Mouse (Mus musculus): ENCODE data around the gene Rad9a. TPM values are rescaled to one million over a fixed set of nuclear protein-coding genes. Genes with fewer than 3 reads are reported as not detected.

Gene Rad9a
- polyA plus RNA-seq, 1 experiment from 2014 or later = 60.3 TPM

- H3K27ac ChIP-seq (replicated peaks) = no peak overlapping the region
- H3K4me1 ChIP-seq = peaks cover 74% of the 10 kb centered on the region
- H3K9me3 ChIP-seq (replicated peaks) = no peaks in the 10 kb centered on the region
- peaks cover 94% of the 10 kb centered on the region for H3K27me3 ChIP-seq (ENCODE audit: low read depth, poor library complexity, severe bottlenecking)
- DNase-seq (ENCODE audit: low spot score) = peak; percentile 56
- H3K4me3 ChIP-seq = peak overlapping the region; percentile 71; the same call in 1 of the 2 replicates
- H3K36me3 ChIP-seq = no peaks in the 10 kb centered on the region
- WGBS = 22% methylated on average over 14 of the region's 14 CpGs
These were observed 14.7 kb upstream of the Rad9a start for GRCm38 (mm10) chr19:4216041-4216685.

- 4% methylated on average over 17 of the region's 21 CpGs for WGBS
- peaks cover 70% of the 10 kb centered on the region for H3K4me1 ChIP-seq
These were observed 14.0 kb upstream of the Rad9a start for GRCm38 (mm10) chr19:4215451-4215840.

DNA sequence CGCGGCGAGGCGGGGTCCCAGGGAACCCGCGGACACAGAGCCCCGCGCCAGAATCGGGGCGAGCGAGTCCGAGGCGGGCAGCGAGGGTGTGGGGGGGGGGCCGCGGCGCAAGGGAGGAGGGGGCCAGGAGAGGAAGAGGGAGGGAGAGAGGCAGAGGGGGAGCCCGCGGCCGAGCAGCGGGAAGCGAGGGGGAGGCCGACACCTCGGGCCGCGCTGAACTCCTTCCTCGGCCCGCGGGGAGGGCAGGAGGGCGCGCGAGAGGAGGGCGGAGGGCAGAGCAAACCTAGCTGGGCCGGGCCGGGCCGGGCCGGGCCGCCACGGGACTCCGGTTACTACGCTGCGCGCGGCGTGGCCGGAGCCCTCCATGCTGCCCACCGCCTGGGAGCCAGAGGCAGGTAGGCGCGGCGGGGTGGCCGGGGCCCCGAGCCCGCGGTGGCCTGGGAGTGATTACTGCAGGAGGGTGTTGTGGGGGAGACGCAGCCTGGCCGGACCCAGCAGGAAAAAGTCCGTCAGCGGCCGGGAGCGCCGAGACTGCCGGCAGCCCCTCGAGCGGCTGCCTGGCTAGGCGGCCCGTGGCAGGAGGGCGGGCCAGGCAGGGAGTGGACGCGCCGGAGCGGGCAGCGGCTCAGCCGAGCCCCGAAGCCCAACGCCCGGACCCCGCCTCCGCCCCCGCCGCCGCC is 13.4 kb upstream of the Rad9a start:
- H3K27me3 ChIP-seq (ENCODE audit: low read depth, poor library complexity, severe bottlenecking) = peaks cover 94% of the 10 kb centered on the region
- peak overlapping the region; percentile 83 for H3K27ac ChIP-seq (replicated peaks)
- H3K4me1 ChIP-seq = peaks cover 68% of the 10 kb centered on the region
- 0% methylated on average over 63 of the region's 81 CpGs for WGBS
- peak; percentile 69 for DNase-seq (ENCODE audit: low spot score)
- no peaks in the 10 kb centered on the region for H3K9me3 ChIP-seq (replicated peaks)
- peak overlapping the region; percentile 71 for H3K4me3 ChIP-seq
- no peaks in the 10 kb centered on the region for H3K36me3 ChIP-seq

More at GRCm38 (mm10) chr19:4215451-4215840, 14.0 kb upstream of the Rad9a start:
- H3K27ac ChIP-seq (replicated peaks) = peak overlapping the region; percentile 83
- DNase-seq (ENCODE audit: low spot score) = no peak
- peak overlapping the region; percentile 71 for H3K4me3 ChIP-seq
- H3K27me3 ChIP-seq (ENCODE audit: low read depth, poor library complexity, severe bottlenecking) = peaks cover 94% of the 10 kb centered on the region
- no peaks in the 10 kb centered on the region for H3K36me3 ChIP-seq
- H3K9me3 ChIP-seq (replicated peaks) = no peaks in the 10 kb centered on the region

DNA sequence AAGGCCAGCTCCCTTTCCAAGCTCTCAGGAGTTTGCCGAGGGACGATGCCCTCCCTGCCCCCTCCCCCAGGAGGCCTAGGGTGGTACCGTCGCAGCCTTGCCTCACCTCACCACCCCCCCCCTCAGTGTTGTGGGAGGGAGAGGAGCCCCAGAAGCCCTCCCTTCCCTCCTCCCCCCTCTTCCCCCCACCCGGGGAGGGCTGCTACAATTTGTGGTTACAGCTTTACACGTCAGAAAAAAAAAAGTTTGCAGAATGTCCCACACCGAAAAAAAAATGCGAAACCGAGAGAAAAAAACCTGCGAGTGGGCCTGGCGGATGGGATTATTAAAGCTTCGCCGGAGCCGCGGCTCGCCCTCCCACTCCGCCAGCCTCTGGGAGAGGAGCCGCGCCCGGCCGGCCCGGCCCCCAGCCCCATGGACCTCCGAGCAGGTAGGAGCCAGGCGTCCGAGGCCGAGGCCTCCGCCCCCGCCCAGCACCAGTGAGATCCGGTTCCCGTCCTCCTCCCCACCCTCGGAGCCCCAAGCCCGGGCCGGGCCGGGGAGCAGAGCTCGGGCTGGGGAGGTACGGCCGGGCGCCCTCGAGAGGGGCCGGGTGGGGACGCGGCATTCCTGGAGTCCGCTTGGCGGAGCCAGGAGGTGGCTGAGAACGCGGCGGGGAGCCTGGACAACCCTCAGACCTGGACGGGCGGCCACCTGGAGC is 12.8 kb upstream of the Rad9a start, which contains the start of the genes Clcf1 and AC109138.7:
Gene Clcf1, plus strand, starts transcription at position 168 of the 700 bp plus-strand sequence.
Gene AC109138.7, plus strand, starts transcription at position 287 of the 700 bp plus-strand sequence.
- Histone ChIP-seq H3K4me1 (peaks cover 63% of the 10 kb centered on the region), H3K27me3 (ENCODE audit: low read depth, poor library complexity, severe bottlenecking) (peaks cover 92% of the 10 kb centered on the region), H3K36me3 (no peaks in the 10 kb centered on the region), H3K27ac (replicated peaks) (peak within 1 kb of the TSS; percentile 83), H3K9me3 (replicated peaks) (no peaks in the 10 kb centered on the region), H3K4me3 (peak within 1 kb of the TSS; percentile 71)
- peak; percentile 62 for DNase-seq (ENCODE audit: low spot score)
- under 1% methylated on average over 49 of the region's 49 CpGs for WGBS

GRCm38 (mm10) chr19:4213524-4213974 is 12.1 kb upstream of the Rad9a start:
- H3K36me3 ChIP-seq = no peaks in the 10 kb centered on the region
- peak overlapping the region; percentile 83; the same call in 1 of the 2 replicates for H3K27ac ChIP-seq (replicated peaks)
- 8% methylated on average over 9 of the region's 9 CpGs for WGBS
- no peaks in the 10 kb centered on the region for H3K9me3 ChIP-seq (replicated peaks)
- H3K4me1 ChIP-seq = peaks cover 62% of the 10 kb centered on the region
- H3K4me3 ChIP-seq = peak overlapping the region; percentile 71
- H3K27me3 ChIP-seq (ENCODE audit: low read depth, poor library complexity, severe bottlenecking) = peaks cover 94% of the 10 kb centered on the region
- DNase-seq (ENCODE audit: low spot score) = peak; percentile 31

- DNase-seq (ENCODE audit: low spot score) = no peak
- no peak overlapping the region for H3K4me3 ChIP-seq
- peaks cover 55% of the 10 kb centered on the region for H3K4me1 ChIP-seq
- no peaks in the 10 kb centered on the region for H3K9me3 ChIP-seq (replicated peaks)
- H3K27me3 ChIP-seq (ENCODE audit: low read depth, poor library complexity, severe bottlenecking) = peaks cover 86% of the 10 kb centered on the region
- peak overlapping the region; percentile 4 for H3K27ac ChIP-seq (replicated peaks)
- WGBS = 12% methylated on average over 4 of the region's 4 CpGs
- no peaks in the 10 kb centered on the region for H3K36me3 ChIP-seq
These were observed 10.6 kb upstream of the Rad9a start for GRCm38 (mm10) chr19:4211891-4212588.

- Histone ChIP-seq H3K4me1 (peaks cover 24% of the 10 kb centered on the region), H3K9me3 (replicated peaks) (no peaks in the 10 kb centered on the region), H3K4me3 (no peak overlapping the region), H3K27ac (replicated peaks) (no peak overlapping the region), H3K27me3 (ENCODE audit: low read depth, poor library complexity, severe bottlenecking) (peaks cover 80% of the 10 kb centered on the region), H3K36me3 (no peaks in the 10 kb centered on the region)
- no peak for DNase-seq (ENCODE audit: low spot score)
- WGBS = 71% methylated on average over 5 of the region's 5 CpGs
These were observed 7.1 kb upstream of the Rad9a start for GRCm38 (mm10) chr19:4208563-4208962.

DNA sequence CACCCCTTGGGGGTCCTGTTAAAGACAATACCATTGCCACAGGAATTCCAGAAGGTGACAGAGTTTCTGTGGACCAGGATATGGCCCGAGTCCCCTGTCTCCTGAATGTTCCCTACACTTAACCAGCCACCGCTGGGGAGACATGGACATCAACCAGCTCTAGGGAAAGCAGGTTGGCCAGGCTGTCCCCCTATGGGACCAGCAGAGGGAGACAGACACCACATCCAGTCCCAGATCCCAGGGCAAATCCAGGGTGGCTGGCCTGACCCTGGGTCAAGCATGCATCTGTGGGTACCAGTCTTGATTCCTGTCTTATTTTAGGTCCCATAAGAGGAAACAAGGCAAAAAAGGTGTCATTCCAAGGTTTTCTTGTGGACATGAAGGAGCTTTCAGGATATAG is 5.5 kb upstream of the Rad9a start:
- WGBS = 5% methylated on average over 2 of the region's 2 CpGs
- DNase-seq (ENCODE audit: low spot score) = peak; percentile 75
- H3K36me3 ChIP-seq = no peaks in the 10 kb centered on the region
- peaks cover 76% of the 10 kb centered on the region for H3K27me3 ChIP-seq (ENCODE audit: low read depth, poor library complexity, severe bottlenecking)
- no peaks in the 10 kb centered on the region for H3K9me3 ChIP-seq (replicated peaks)
- H3K27ac ChIP-seq (replicated peaks) = no peak overlapping the region
- H3K4me1 ChIP-seq = peaks cover 17% of the 10 kb centered on the region
- H3K4me3 ChIP-seq = no peak overlapping the region

- DNase-seq (ENCODE audit: low spot score) = no peak
- H3K9me3 ChIP-seq (replicated peaks) = no peaks in the 10 kb centered on the region
- peaks cover 7% of the 10 kb centered on the region for H3K36me3 ChIP-seq
- no peak overlapping the region for H3K27ac ChIP-seq (replicated peaks)
- H3K4me3 ChIP-seq = no peak overlapping the region
- peaks cover 28% of the 10 kb centered on the region for H3K4me1 ChIP-seq
- H3K27me3 ChIP-seq (ENCODE audit: low read depth, poor library complexity, severe bottlenecking) = peaks cover 58% of the 10 kb centered on the region
- 76% methylated on average over 3 of the region's 4 CpGs for WGBS
These were observed 3.4 kb upstream of the Rad9a start for GRCm38 (mm10) chr19:4204889-4205288.

- Histone ChIP-seq H3K9me3 (replicated peaks) (no peaks in the 10 kb centered on the region), H3K4me3 (no peak overlapping the region), H3K4me1 (peaks cover 30% of the 10 kb centered on the region), H3K36me3 (peaks cover 18% of the 10 kb centered on the region), H3K27ac (replicated peaks) (no peak overlapping the region), H3K27me3 (ENCODE audit: low read depth, poor library complexity, severe bottlenecking) (peaks cover 49% of the 10 kb centered on the region)
- 62% methylated on average over 13 of the region's 13 CpGs for WGBS
- DNase-seq (ENCODE audit: low spot score) = no peak
These were observed 2.3 kb upstream of the Rad9a start for GRCm38 (mm10) chr19:4203604-4204326.

DNA sequence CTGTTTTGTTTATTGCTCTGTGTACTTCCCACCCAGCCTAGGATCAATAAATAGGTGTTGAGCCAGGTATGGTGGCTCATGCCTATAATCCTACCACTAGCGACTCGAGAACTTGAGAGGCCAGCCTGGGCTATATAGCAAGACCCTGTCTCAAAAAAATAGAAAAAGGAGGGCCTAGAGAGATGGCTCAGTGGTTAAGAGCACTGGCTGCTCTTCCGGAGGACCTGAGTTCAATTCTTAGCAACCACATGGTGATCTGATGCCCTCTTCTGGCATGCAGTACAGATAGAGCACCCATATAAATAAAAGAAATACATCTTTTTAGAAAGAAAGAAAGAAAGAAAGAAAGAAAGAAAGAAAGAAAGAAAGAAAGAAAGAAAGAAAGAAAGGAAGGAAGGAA is 1.7 kb upstream of the Rad9a start:
- DNase-seq (ENCODE audit: low spot score) = no peak

GRCm38 (mm10) chr19:4202149-4202548 is 687 bp upstream of the Rad9a start:
- no peaks in the 10 kb centered on the region for H3K9me3 ChIP-seq (replicated peaks)
- peaks cover 30% of the 10 kb centered on the region for H3K4me1 ChIP-seq
- H3K27me3 ChIP-seq (ENCODE audit: low read depth, poor library complexity, severe bottlenecking) = peaks cover 40% of the 10 kb centered on the region
- peaks cover 35% of the 10 kb centered on the region for H3K36me3 ChIP-seq
- no peak for DNase-seq (ENCODE audit: low spot score)
- 39% methylated on average over 7 of the region's 7 CpGs for WGBS
- peak overlapping the region; percentile 65 for H3K4me3 ChIP-seq
- peak overlapping the region; percentile 87 for H3K27ac ChIP-seq (replicated peaks)

More for the DNA sequence above, 1.7 kb upstream of the Rad9a start:
- Histone ChIP-seq H3K9me3 (replicated peaks) (no peaks in the 10 kb centered on the region), H3K36me3 (peaks cover 25% of the 10 kb centered on the region), H3K27ac (replicated peaks) (no peak overlapping the region), H3K27me3 (ENCODE audit: low read depth, poor library complexity, severe bottlenecking) (peaks cover 43% of the 10 kb centered on the region), H3K4me1 (peaks cover 30% of the 10 kb centered on the region), H3K4me3 (no peak overlapping the region)
- WGBS = 70% methylated on average over 3 of the region's 3 CpGs
